20 mouse cellular contexts compared by ENCODE assay signal in the genomic region with DNA sequence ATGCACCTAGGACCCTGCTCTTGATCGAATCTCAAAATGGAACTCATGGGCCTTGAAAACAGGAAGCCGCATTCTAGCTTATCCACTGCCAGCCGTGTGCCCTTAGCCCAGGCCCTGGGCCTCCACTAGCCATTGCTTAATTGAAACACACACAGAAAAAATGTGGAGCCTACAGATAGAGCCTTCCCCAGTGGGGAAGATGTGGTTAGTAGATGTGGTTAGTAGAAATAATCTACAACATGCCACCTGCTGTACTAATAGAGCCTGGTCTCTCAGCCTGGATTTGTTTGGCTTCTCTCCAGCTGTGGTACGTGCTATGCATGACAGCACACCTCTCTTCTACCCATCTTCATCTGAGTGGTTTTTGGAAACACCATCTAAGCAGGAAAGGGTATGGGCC. TPM values are rescaled to one million over a fixed set of nuclear protein-coding genes. Genes with fewer than 3 reads are reported as not detected.
DNase-seq lines count a peak whose midpoint lies in the region; ATAC-seq and TF ChIP-seq lines count a peak whose summit lies in the region.
"Had no signal": no experiment of that assay in that cellular context is flagged by ENCODE, and none has a peak within 500 bp of the region (broad histone marks: within the 10 kb centered on the region; RNA-seq: fewer than 3 reads in every experiment).

No protein-coding gene starts in this region.

- H3K27ac ChIP-seq in neural tube, embryonic 13.5 days (replicated peaks): 0 out of 2 replicates have a peak overlapping the region, but pooled peaks have one; percentile 46
- H3K27ac ChIP-seq in brown adipose tissue, adult 24 weeks (replicated peaks; ENCODE audit: low read depth, low read length): peak overlapping the region; percentile 38; the same call in 1 of the 2 replicates
- H3K27ac ChIP-seq in liver, embryonic 11.5 days (ENCODE audit: low read depth, low read length): peak overlapping the region; percentile 73; the same call in 1 of the 2 replicates
- no peak overlapping the region for H3K27ac ChIP-seq in gastrocnemius, adult 2 months
- H3K27ac ChIP-seq: embryonic facial prominence, embryonic 12.5 days; forebrain, embryonic 13.5 days; hindbrain, embryonic 12.5 days; lung, embryonic 15.5 days had no signal

- no peaks in the 10 kb centered on the region for H3K9me3 ChIP-seq in neural tube, embryonic 13.5 days
- H3K9me3 ChIP-seq in liver, embryonic 11.5 days (ENCODE audit: control insufficient read depth, low read length): no peaks in the 10 kb centered on the region
- H3K9me3 ChIP-seq: embryonic facial prominence, embryonic 12.5 days; forebrain, embryonic 13.5 days; heart, embryonic 12.5 days; hindbrain, embryonic 12.5 days; lung, embryonic 15.5 days had no signal

- no peak for ATAC-seq in neural tube, embryonic 13.5 days (ENCODE audit: low read depth)
- ATAC-seq in liver, embryonic 11.5 days (replicated peaks; ENCODE audit: low FRiP score): peak; percentile 95
- ATAC-seq in megakaryocyte-erythroid progenitor cell, adult 5-6 weeks (replicated peaks; ENCODE audit: low FRiP score, low TSS enrichment, poor library complexity, severe bottlenecking): peak; percentile 95
- ATAC-seq: forebrain, embryonic 13.5 days; midbrain, embryonic 16.5 days had no signal

- H3K9ac ChIP-seq in neural tube, embryonic 13.5 days: no peak overlapping the region
- no peak overlapping the region for H3K9ac ChIP-seq in liver, embryonic 11.5 days (ENCODE audit: low read depth, low read length)
- H3K9ac ChIP-seq: embryonic facial prominence, embryonic 12.5 days; forebrain, embryonic 13.5 days; heart, embryonic 12.5 days; hindbrain, embryonic 12.5 days; lung, embryonic 15.5 days had no signal

- DNase-seq in neural tube, embryonic 10.5 days (ENCODE audit: extremely low spot score, low spot score): no peak
- DNase-seq in liver, embryonic 11.5 days (ENCODE audit: low spot score): peak; percentile 53
- no peak for DNase-seq in gastrocnemius, adult 2 months
- DNase-seq in urinary bladder, postnatal 14 days (ENCODE audit: low spot score): no peak
- DNase-seq in layer of hippocampus, postnatal 36 days: no peak
- DNase-seq: adrenal gland, postnatal 14 days; cerebellum, adult 9-11 months; kidney, adult 8-10 months; right cerebral cortex, postnatal 25 days; thymus, postnatal 14 days had no signal

- 81% methylated on average over 4 of the region's 4 CpGs for WGBS in neural tube, embryonic 13.5 days
- 48% methylated on average over 4 of the region's 4 CpGs for WGBS in liver, embryonic 11.5 days

- peaks cover 2% of the 10 kb centered on the region; the same call in 1 of the 2 replicates for H3K4me1 ChIP-seq in neural tube, embryonic 13.5 days (replicated peaks)
- no peaks in the 10 kb centered on the region for H3K4me1 ChIP-seq in brown adipose tissue, adult 24 weeks (ENCODE audit: control insufficient read depth, insufficient read depth, insufficient read length, low read length)
- H3K4me1 ChIP-seq in liver, embryonic 11.5 days (replicated peaks; ENCODE audit: control insufficient read depth, insufficient read depth, low read length): peaks cover 22% of the 10 kb centered on the region
- H3K4me1 ChIP-seq: embryonic facial prominence, embryonic 12.5 days; lung, embryonic 15.5 days had no signal

- no peak overlapping the region for H3K4me3 ChIP-seq in neural tube, embryonic 13.5 days
- H3K4me3 ChIP-seq in brown adipose tissue, adult 24 weeks (ENCODE audit: insufficient read depth, low read depth, low read length): no peak overlapping the region
- H3K4me3 ChIP-seq in liver, embryonic 11.5 days (ENCODE audit: low read depth, low read length): no peak overlapping the region
- H3K4me3 ChIP-seq in gastrocnemius, adult 2 months: no peak overlapping the region
- H3K4me3 ChIP-seq: embryonic facial prominence, embryonic 12.5 days; forebrain, embryonic 13.5 days; heart, embryonic 12.5 days; hindbrain, embryonic 12.5 days; lung, embryonic 15.5 days had no signal

- H3K36me3 ChIP-seq in neural tube, embryonic 13.5 days: no peaks in the 10 kb centered on the region
- no peaks in the 10 kb centered on the region for H3K36me3 ChIP-seq in liver, embryonic 11.5 days (ENCODE audit: control insufficient read depth, insufficient read depth, low read length)
- H3K36me3 ChIP-seq: embryonic facial prominence, embryonic 12.5 days; heart, embryonic 12.5 days; hindbrain, embryonic 12.5 days; lung, embryonic 15.5 days had no signal

- TF ChIP-seq CTCF in gastrocnemius, adult 2 months (IDR thresholded peaks at IDR 0.05): no peak

- H3K27me3 ChIP-seq in neural tube, embryonic 13.5 days: peaks cover 22% of the 10 kb centered on the region
- peaks cover 4% of the 10 kb centered on the region for H3K27me3 ChIP-seq in liver, embryonic 11.5 days (replicated peaks; ENCODE audit: control insufficient read depth, insufficient read depth, low read length)

- intact Hi-C loops in gastrocnemius, adult 2 months (cut with DNase I): no loop called here

- H3K4me2 ChIP-seq in neural tube, embryonic 13.5 days: no peak overlapping the region
- peak overlapping the region; percentile 46; the same call in 1 of the 2 replicates for H3K4me2 ChIP-seq in liver, embryonic 11.5 days
- H3K4me2 ChIP-seq: embryonic facial prominence, embryonic 12.5 days; forebrain, embryonic 13.5 days; heart, embryonic 12.5 days; hindbrain, embryonic 12.5 days; lung, embryonic 15.5 days had no signal

RNA-seq across cellular contexts. Expression of a gene that starts 5.3 kb away (rescaled TPM):
- polyA plus RNA-seq in neural tube, embryonic 13.5 days (2015; fragmentation: Nextera tagmentation; extraction: Ambion mirVana): 0.90 and 1.1 TPM in 2 replicates
- 1.8 TPM in 2 replicates for polyA plus RNA-seq in brown adipose tissue, adult 24 weeks (2012; ENCODE audit: insufficient read depth, insufficient read length, missing spikeins)
- polyA plus RNA-seq in liver, embryonic 11.5 days (2014; fragmentation: Nextera tagmentation; extraction: Ambion mirVana): 5.4 and 6.6 TPM in 2 replicates
- total RNA-seq in megakaryocyte-erythroid progenitor cell, adult 5-6 weeks (2014; fragmentation: Nextera tagmentation): 0.12 and 2.7 TPM in 2 replicates
- total RNA-seq in megakaryocyte-erythroid progenitor cell, adult 5-6 weeks (2017): 0.30 and 1.4 TPM in 2 replicates
- under 1 TPM; 0.47 to 0.54 TPM for total RNA-seq in gastrocnemius, adult 2 months (2021)
- total RNA-seq in layer of hippocampus, postnatal 36 days (2021): 1 to 10 TPM; 2.4 to 3.3 TPM

RNA-seq across cellular contexts. Expression of a gene that starts 44.7 kb away (rescaled TPM):
- polyA plus RNA-seq in neural tube, embryonic 13.5 days (2015; fragmentation: Nextera tagmentation; extraction: Ambion mirVana): not detected in 2 replicates
- not detected in 2 replicates for polyA plus RNA-seq in brown adipose tissue, adult 24 weeks (2012; ENCODE audit: insufficient read depth, insufficient read length, missing spikeins)
- 0.08 TPM in 1 of 2 replicates, not detected in the other for polyA plus RNA-seq in liver, embryonic 11.5 days (2014; fragmentation: Nextera tagmentation; extraction: Ambion mirVana)
- not detected in 2 replicates for total RNA-seq in megakaryocyte-erythroid progenitor cell, adult 5-6 weeks (2014; fragmentation: Nextera tagmentation)
- total RNA-seq in megakaryocyte-erythroid progenitor cell, adult 5-6 weeks (2017): not detected in 2 replicates
- total RNA-seq in gastrocnemius, adult 2 months (2021): under 1 TPM; 0.48 to 0.73 TPM
- not detected for total RNA-seq in layer of hippocampus, postnatal 36 days (2021)
- total RNA-seq: left cerebral cortex, postnatal 25 days had no signal
- polyA plus RNA-seq: forebrain, embryonic 13.5 days; heart, embryonic 12.5 days; midbrain, embryonic 16.5 days had no signal
